ENCODE assay signal across 13 mouse cellular contexts in the genomic region with DNA sequence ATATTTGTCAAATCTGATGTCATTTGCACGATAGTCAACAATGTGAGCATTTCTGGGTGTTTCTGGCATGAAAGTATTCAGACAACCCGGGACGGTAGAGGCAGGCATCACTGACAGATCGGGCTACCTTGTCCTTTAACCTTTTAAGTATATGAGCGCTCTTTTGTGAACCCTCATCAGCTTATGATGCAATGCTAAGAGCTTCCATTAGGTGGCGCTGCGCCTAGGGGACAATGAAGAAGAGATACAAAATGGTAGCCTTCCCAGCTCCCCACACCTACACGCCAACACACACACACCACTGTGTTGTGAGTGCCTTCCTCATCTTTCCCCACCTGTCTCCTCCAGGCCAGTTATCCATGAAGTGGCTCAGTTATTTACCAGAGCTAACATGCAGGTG.
DNase-seq lines count a peak whose midpoint lies in the region; ATAC-seq and TF ChIP-seq lines count a peak whose summit lies in the region.
"Had no signal": no experiment of that assay in that cellular context is flagged by ENCODE, and none has a peak within 500 bp of the region (broad histone marks: within the 10 kb centered on the region; RNA-seq: fewer than 3 reads in every experiment).

No protein-coding gene starts in this region.

- DNase-seq in forebrain, postnatal 0 days, result no peak
- no peak for DNase-seq in forebrain, embryonic 14.5 days (ENCODE audit: low spot score)
- no peak for DNase-seq in lung, adult 2 months
- DNase-seq in lung, postnatal 10 days, result no peak
- DNase-seq in adrenal gland, postnatal 36 days, result peak; percentile 15
- DNase-seq in layer of hippocampus, adult 9-11 months, result no peak
- no peak for DNase-seq in gastrocnemius, postnatal 14 days
- DNase-seq: cerebellum, adult 11-12 months had no signal

- H3K4me1 ChIP-seq in forebrain, postnatal 0 days (ENCODE audit: insufficient read depth), result no peaks in the 10 kb centered on the region
- H3K4me1 ChIP-seq in forebrain, embryonic 14.5 days (ENCODE audit: control insufficient read depth, insufficient read depth, low read length), result no peaks in the 10 kb centered on the region
- H3K4me1 ChIP-seq in lung, adult 2 months (ENCODE audit: control insufficient read depth, insufficient read depth, low read length), result no peaks in the 10 kb centered on the region
- H3K4me1 ChIP-seq in small intestine, adult 2 months (ENCODE audit: control insufficient read depth, insufficient read depth, insufficient read length, low read length), result 0 out of 2 replicates have a peak, but pooled peaks cover 3% of the 10 kb centered on the region
- H3K4me1 ChIP-seq: neural tube, embryonic 13.5 days; stomach, embryonic 15.5 days had no signal

- no peaks in the 10 kb centered on the region for H3K36me3 ChIP-seq in forebrain, postnatal 0 days (ENCODE audit: insufficient read depth)
- no peaks in the 10 kb centered on the region for H3K36me3 ChIP-seq in forebrain, embryonic 14.5 days (ENCODE audit: control insufficient read depth, insufficient read depth, low read length)
- no peaks in the 10 kb centered on the region for H3K36me3 ChIP-seq in small intestine, adult 2 months (ENCODE audit: control insufficient read depth, insufficient read depth, low read length)
- H3K36me3 ChIP-seq: neural tube, embryonic 13.5 days; stomach, embryonic 15.5 days had no signal

- intact Hi-C loops in gastrocnemius, postnatal 14 days (cut with DNase I; ENCODE audit: low total_unique reads), result no loop called here

- no peak overlapping the region for H3K4me3 ChIP-seq in forebrain, postnatal 0 days (ENCODE audit: low read depth, low read length)
- H3K4me3 ChIP-seq in forebrain, embryonic 14.5 days (ENCODE audit: low read depth, low read length), result no peak overlapping the region
- no peak overlapping the region for H3K4me3 ChIP-seq in lung, adult 2 months (replicated peaks; ENCODE audit: extremely low read depth, low read depth, low read length)
- H3K4me3 ChIP-seq in small intestine, adult 2 months (ENCODE audit: low read depth, low read length), result no peak overlapping the region
- H3K4me3 ChIP-seq: erythroblast, embryonic 14.5 days; neural tube, embryonic 13.5 days; stomach, embryonic 15.5 days had no signal

- no peak overlapping the region for H3K4me2 ChIP-seq in forebrain, postnatal 0 days (ENCODE audit: low read depth)
- H3K4me2 ChIP-seq in forebrain, embryonic 14.5 days (ENCODE audit: low read length), result no peak overlapping the region
- H3K4me2 ChIP-seq: neural tube, embryonic 13.5 days; stomach, embryonic 15.5 days had no signal

- H3K9ac ChIP-seq in forebrain, postnatal 0 days, result no peak overlapping the region
- H3K9ac ChIP-seq in forebrain, embryonic 14.5 days (ENCODE audit: low read length), result no peak overlapping the region
- H3K9ac ChIP-seq: neural tube, embryonic 13.5 days; stomach, embryonic 15.5 days had no signal

- no peaks in the 10 kb centered on the region for H3K9me3 ChIP-seq in forebrain, postnatal 0 days (ENCODE audit: low read length)
- no peaks in the 10 kb centered on the region for H3K9me3 ChIP-seq in forebrain, embryonic 14.5 days (replicated peaks; ENCODE audit: control insufficient read depth, low read length)
- H3K9me3 ChIP-seq: neural tube, embryonic 13.5 days; stomach, embryonic 15.5 days had no signal

- H3K27me3 ChIP-seq in forebrain, postnatal 0 days (ENCODE audit: insufficient read depth, low read length), result no peaks in the 10 kb centered on the region
- H3K27me3 ChIP-seq in forebrain, embryonic 14.5 days (replicated peaks; ENCODE audit: control insufficient read depth, insufficient read depth, low read length), result no peaks in the 10 kb centered on the region
- no peaks in the 10 kb centered on the region for H3K27me3 ChIP-seq in small intestine, adult 2 months (ENCODE audit: control insufficient read depth, insufficient read depth, low read length)
- H3K27me3 ChIP-seq: neural tube, embryonic 13.5 days; stomach, embryonic 15.5 days had no signal

- TF ChIP-seq POLR2A in lung, adult 2 months (IDR thresholded peaks at IDR 0.05; ENCODE audit: borderline replicate concordance, extremely low read depth, low read depth, low read length), result no peak
- TF ChIP-seq POLR2A in small intestine, adult 2 months (IDR thresholded peaks at IDR 0.05; ENCODE audit: low read depth, low read length), result no peak

- ATAC-seq in forebrain, postnatal 0 days, result no peak
- ATAC-seq in forebrain, embryonic 14.5 days, result no peak

- no peak overlapping the region for H3K27ac ChIP-seq in forebrain, postnatal 0 days (ENCODE audit: low read depth, low read length)
- H3K27ac ChIP-seq in forebrain, embryonic 14.5 days (ENCODE audit: low read depth, low read length), result no peak overlapping the region
- H3K27ac ChIP-seq in small intestine, adult 2 months (ENCODE audit: insufficient read depth, low read depth, low read length), result no peak overlapping the region
- H3K27ac ChIP-seq: macrophage; neural tube, embryonic 13.5 days; stomach, embryonic 15.5 days had no signal

- 74% methylated on average over 8 of the region's 8 CpGs for WGBS in forebrain, postnatal 0 days
- WGBS in forebrain, embryonic 14.5 days, result 73% methylated on average over 8 of the region's 8 CpGs
- 64% methylated on average over 8 of the region's 8 CpGs for WGBS in lung, adult 2 months
- 60% methylated on average over 8 of the region's 8 CpGs for WGBS in small intestine, adult 2 months

- TF ChIP-seq CTCF in forebrain, postnatal 0 days (IDR thresholded peaks at IDR 0.05; ENCODE audit: low read depth), result peak; percentile 27; the same call in 1 of the 2 replicates
- peak; percentile 9; the same call in 1 of the 2 replicates for TF ChIP-seq CTCF in lung, adult 2 months (IDR thresholded peaks at IDR 0.05; ENCODE audit: insufficient read depth, low read length)
- TF ChIP-seq CTCF in small intestine, adult 2 months (IDR thresholded peaks at IDR 0.05; ENCODE audit: extremely low read depth, insufficient read length, insufficient replicate concordance, low read depth, low read length), result peak; percentile 19; the same call in 1 of the 2 replicates

Comparison
In these comparisons a context has a peak if more than half of its experiments do, and no peak if none do; other contexts are left out.
1. DNase-seq: peak in adrenal gland, postnatal 36 days (2 of 2); none in forebrain, postnatal 0 days (single experiment), forebrain, embryonic 14.5 days (single experiment), lung, adult 2 months (single experiment), lung, postnatal 10 days (single experiment), layer of hippocampus, adult 9-11 months (single experiment) and gastrocnemius, postnatal 14 days (single experiment).
2. Peak in every context shown above with its lines, with median percentiles within 50 percentile points of each other: CTCF ChIP-seq.